Mouse (Mus musculus) forebrain, postnatal 0 days (tissue): Measurements from ENCODE around the gene Mrtfa. TPM values are rescaled to one million over a fixed set of nuclear protein-coding genes. Genes with fewer than 3 reads are reported as not detected.

Experiments used
- ATAC-seq: fragments of 200-750 bp; cut with Nextera tagmentation; 2 replicates; pipeline ENCODE4 v1.8.0; 2017; ENCODE audit warnings: mild to moderate bottlenecking, moderate library complexity
- DNase-seq: peaks from one replicate; pipeline ENCODE4 v3.0.0-alpha.2; 2015
- H3K27ac ChIP-seq: fragments of 300-500 bp; sonication (generic); 2 replicates; pipeline ENCODE4 v1.5.1; 2014; ENCODE audit warnings: low read depth, mild to moderate bottlenecking, antibody characterized with exemption, low read length, moderate library complexity, mixed read lengths
- H3K27me3 ChIP-seq: fragments of 300-500 bp; sonication (generic); 2 replicates; pipeline ENCODE4 v1.6.1; 2014; ENCODE audit warnings: mild to moderate bottlenecking, low read length, mixed read lengths; ENCODE audit not compliant: insufficient read depth
- H3K36me3 ChIP-seq: fragments of 300-500 bp; sonication (generic); 2 replicates; pipeline ENCODE4 v1.6.1; 2014; ENCODE audit warnings: mild to moderate bottlenecking, moderate library complexity; ENCODE audit not compliant: insufficient read depth
- H3K4me1 ChIP-seq: fragments of 300-500 bp; sonication (generic); 2 replicates; pipeline ENCODE4 v1.6.1; 2014; ENCODE audit warnings: antibody characterized with exemption; ENCODE audit not compliant: insufficient read depth
- H3K4me2 ChIP-seq: fragments of 300-500 bp; sonication (generic); 2 replicates; pipeline ENCODE4 v1.6.1; 2014; ENCODE audit warnings: low read depth, mild to moderate bottlenecking, moderate library complexity
- H3K4me3 ChIP-seq: fragments of 300-500 bp; sonication (generic); 2 replicates; pipeline ENCODE4 v1.5.1; 2014; ENCODE audit warnings: low read depth, low read length, mixed read lengths
- H3K9ac ChIP-seq: fragments of 300-500 bp; sonication (generic); 2 replicates; pipeline ENCODE4 v1.6.1; 2014; ENCODE audit warnings: mild to moderate bottlenecking
- H3K9me3 ChIP-seq: fragments of 300-500 bp; sonication (generic); 2 replicates; pipeline ENCODE4 v1.6.1; 2016; ENCODE audit warnings: low read length
- CTCF ChIP-seq: sonication (generic); IDR thresholded peaks from 2 replicates; pipeline ENCODE4 v1.5.1; 2016; ENCODE audit warnings: antibody characterized with exemption, control low read depth, low read depth
- WGBS: fragments of 180-500 bp; shearing (Covaris S2); extraction: QIAGEN DNeasy Blood & Tissue Kit; methylation state at CpG from one replicate; pipeline ENCODE4 v1.1.7; 2014; 5-methylcytosine and 5-hydroxymethylcytosine counted together
- polyA plus RNA-seq: library from polyadenylated mRNA; unstranded; fragments of >200 nt; fragmentation: Nextera tagmentation; extraction: Ambion mirVana; gene quantifications from 2 replicates; pipeline ENCODE4 v1.2.1, GENCODE M21; 2015
- total RNA-seq: library from RNA; depleted of rRNA; stranded (reverse); fragments of >200 nt; gene quantifications from 2 replicates; pipeline ENCODE4 v1.2.3, GENCODE M21; 2014

The Mrtfa gene
- total and polyA plus RNA-seq, 2 experiments from 2014 or later: 19.6 to 26.0 TPM

- TF ChIP-seq CTCF: no peak
- 45% methylated on average over 4 of the region's 4 CpGs for WGBS
- Histone ChIP-seq H3K4me2 (no peak overlapping the region), H3K4me1 (no peaks in the 10 kb centered on the region), H3K4me3 (no peak overlapping the region), H3K27ac (no peak overlapping the region), H3K9me3 (no peaks in the 10 kb centered on the region), H3K36me3 (no peaks in the 10 kb centered on the region), H3K9ac (no peak overlapping the region), H3K27me3 (no peaks in the 10 kb centered on the region)
- DNase-seq (no peak), ATAC-seq (no peak)
Measured at GRCm38 (mm10) chr15:81083281-81083680, 107.3 kb downstream of the Mrtfa start.

- Histone ChIP-seq H3K9me3 (no peaks in the 10 kb centered on the region), H3K4me2 (no peak overlapping the region), H3K27ac (no peak overlapping the region), H3K9ac (no peak overlapping the region), H3K4me1 (no peaks in the 10 kb centered on the region), H3K27me3 (no peaks in the 10 kb centered on the region), H3K36me3 (no peaks in the 10 kb centered on the region), H3K4me3 (no peak overlapping the region)
- no peak for DNase-seq
- TF ChIP-seq CTCF: no peak
- 83% methylated on average over 4 of the region's 4 CpGs for whole genome bisulfite sequencing
- ATAC-seq: no peak
Measured at GRCm38 (mm10) chr15:81081216-81081615, 109.3 kb downstream of the Mrtfa start.

DNA sequence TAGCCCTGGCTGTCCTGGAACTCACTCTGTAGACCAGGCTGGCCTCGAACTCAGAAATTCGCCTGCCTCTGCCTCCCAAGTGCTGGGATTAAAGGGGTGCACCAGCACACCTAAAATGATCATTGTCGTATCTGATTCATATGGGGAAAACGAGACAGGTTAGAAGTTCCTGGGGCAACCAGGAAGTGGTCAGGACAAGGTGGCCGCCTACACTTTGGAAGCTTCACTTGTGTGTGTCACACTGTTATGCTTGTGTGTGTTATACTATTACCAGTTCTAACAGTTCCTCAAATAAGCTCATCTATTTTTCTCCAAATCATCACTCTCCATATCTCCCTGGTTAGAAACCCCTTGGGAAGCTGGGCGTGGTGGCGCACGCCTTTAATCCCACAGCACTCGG is 110.2 kb downstream of the Mrtfa start:
- Histone ChIP-seq H3K9ac (no peak overlapping the region), H3K4me2 (no peak overlapping the region), H3K27ac (no peak overlapping the region), H3K36me3 (no peaks in the 10 kb centered on the region), H3K4me3 (no peak overlapping the region), H3K27me3 (no peaks in the 10 kb centered on the region), H3K9me3 (no peaks in the 10 kb centered on the region), H3K4me1 (no peaks in the 10 kb centered on the region)
- TF ChIP-seq CTCF: no peak
- ATAC-seq (no peak), DNase-seq (no peak)
- WGBS: 98% methylated on average over 9 of the region's 9 CpGs

GRCm38 (mm10) chr15:81079255-81079654 is 111.3 kb downstream of the Mrtfa start:
- no peak overlapping the region for H3K4me3 ChIP-seq
- no peaks in the 10 kb centered on the region for H3K9me3 ChIP-seq
- H3K27me3 ChIP-seq: no peaks in the 10 kb centered on the region
- H3K36me3 ChIP-seq: no peaks in the 10 kb centered on the region
- no peak overlapping the region for H3K9ac ChIP-seq
- no peak overlapping the region for H3K27ac ChIP-seq
- DNase-seq: no peak
- H3K4me2 ChIP-seq: no peak overlapping the region
- 96% methylated on average over 3 of the region's 3 CpGs for WGBS
- no peaks in the 10 kb centered on the region for H3K4me1 ChIP-seq
- ATAC-seq: no peak
- no peak for TF ChIP-seq CTCF

DNA sequence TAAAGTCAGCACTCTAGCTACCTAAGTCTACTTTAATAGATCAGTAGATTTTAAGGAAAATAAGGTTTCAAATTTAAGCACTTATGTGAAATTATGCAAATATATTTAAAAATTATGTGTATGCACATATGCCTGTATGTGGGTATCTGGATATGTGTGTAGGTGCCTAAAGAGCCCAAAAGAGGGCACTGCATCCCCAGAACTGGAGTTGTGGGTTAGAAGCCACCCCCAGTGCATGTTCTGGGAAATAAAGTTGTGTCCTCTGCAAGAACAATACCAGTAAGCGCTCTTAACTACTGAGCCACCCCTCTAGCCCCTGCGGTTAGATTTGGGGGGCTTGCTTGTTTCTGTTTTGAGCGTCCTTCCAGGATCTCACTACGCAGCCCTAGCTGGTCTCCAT is 113.0 kb downstream of the Mrtfa start:
- Histone ChIP-seq H3K9ac (no peak overlapping the region), H3K4me3 (no peak overlapping the region), H3K4me2 (no peak overlapping the region), H3K27ac (no peak overlapping the region), H3K36me3 (no peaks in the 10 kb centered on the region), H3K27me3 (no peaks in the 10 kb centered on the region), H3K9me3 (no peaks in the 10 kb centered on the region), H3K4me1 (no peaks in the 10 kb centered on the region)
- WGBS: 94% methylated on average over 4 of the region's 4 CpGs
- peak; percentile 49 for TF ChIP-seq CTCF
- DNase-seq (peak; percentile 47), ATAC-seq (no peak)

GRCm38 (mm10) chr15:81074543-81074942 is 116.0 kb downstream of the Mrtfa start:
- Histone ChIP-seq H3K9ac (no peak overlapping the region), H3K4me3 (no peak overlapping the region), H3K27ac (no peak overlapping the region), H3K9me3 (no peaks in the 10 kb centered on the region), H3K4me1 (no peaks in the 10 kb centered on the region), H3K4me2 (no peak overlapping the region), H3K36me3 (no peaks in the 10 kb centered on the region), H3K27me3 (no peaks in the 10 kb centered on the region)
- DNase-seq (no peak), ATAC-seq (no peak)
- WGBS: 79% methylated on average over 1 of the region's 1 CpGs
- TF ChIP-seq CTCF: no peak

GRCm38 (mm10) chr15:81073751-81074150 is 116.8 kb downstream of the Mrtfa start:
- Histone ChIP-seq H3K36me3 (no peaks in the 10 kb centered on the region), H3K4me1 (no peaks in the 10 kb centered on the region), H3K4me2 (no peak overlapping the region), H3K27ac (no peak overlapping the region), H3K27me3 (no peaks in the 10 kb centered on the region), H3K9ac (no peak overlapping the region), H3K9me3 (no peaks in the 10 kb centered on the region), H3K4me3 (no peak overlapping the region)
- TF ChIP-seq CTCF: no peak
- no peak for DNase-seq
- WGBS: 49% methylated on average over 2 of the region's 2 CpGs
- ATAC-seq: no peak

- Histone ChIP-seq H3K9me3 (no peaks in the 10 kb centered on the region), H3K36me3 (no peaks in the 10 kb centered on the region), H3K27ac (no peak overlapping the region), H3K27me3 (no peaks in the 10 kb centered on the region), H3K4me3 (no peak overlapping the region), H3K9ac (no peak overlapping the region), H3K4me2 (no peak overlapping the region), H3K4me1 (no peaks in the 10 kb centered on the region)
- DNase-seq: no peak
- peak; percentile 60 for TF ChIP-seq CTCF
- WGBS: 68% methylated on average over 2 of the region's 2 CpGs
- ATAC-seq: no peak
Measured at GRCm38 (mm10) chr15:81072748-81073147, 117.8 kb downstream of the Mrtfa start.
